Comparison of ENCODE assay signal across 18 mouse cellular contexts in genomic region chrX:52199836-52200235, GRCm38 (mm10). TPM values are rescaled to one million over a fixed set of nuclear protein-coding genes. Genes with fewer than 3 reads are reported as not detected.
DNase-seq lines count a peak whose midpoint lies in the region; ATAC-seq lines count a peak whose summit lies in the region.
"Had no signal": no experiment of that assay in that cellular context is flagged by ENCODE, and none has a peak within 500 bp of the region (broad histone marks: within the 10 kb centered on the region; RNA-seq: fewer than 3 reads in every experiment).

No protein-coding gene starts in this region.

- no peak overlapping the region for H3K4me3 ChIP-seq in forebrain, embryonic 10.5 days
- H3K4me3 ChIP-seq in forebrain, embryonic 14.5 days (ENCODE audit: low read depth, low read length), result no peak overlapping the region
- no peak overlapping the region for H3K4me3 ChIP-seq in embryonic facial prominence, embryonic 11.5 days (ENCODE audit: low read depth, low read length)
- H3K4me3 ChIP-seq in heart, embryonic 10.5 days, result no peak overlapping the region
- H3K4me3 ChIP-seq: layer of hippocampus, adult 2 months; left cerebral cortex, adult 2 months; limb, embryonic 13.5 days had no signal

- H3K4me1 ChIP-seq in forebrain, embryonic 10.5 days, result peaks cover 16% of the 10 kb centered on the region
- H3K4me1 ChIP-seq in forebrain, embryonic 14.5 days (ENCODE audit: control insufficient read depth, insufficient read depth, low read length), result no peaks in the 10 kb centered on the region; the same call in 1 of the 2 replicates
- H3K4me1 ChIP-seq in embryonic facial prominence, embryonic 11.5 days (ENCODE audit: control insufficient read depth, insufficient read depth, low read length), result no peaks in the 10 kb centered on the region
- H3K4me1 ChIP-seq in heart, embryonic 10.5 days, result 0 out of 2 replicates have a peak, but pooled peaks cover 10% of the 10 kb centered on the region

- peak overlapping the region; percentile 30; the same call in 1 of the 2 replicates for H3K27ac ChIP-seq in forebrain, embryonic 10.5 days
- H3K27ac ChIP-seq in forebrain, embryonic 14.5 days (ENCODE audit: low read depth, low read length), result no peak overlapping the region
- H3K27ac ChIP-seq in embryonic facial prominence, embryonic 11.5 days (replicated peaks; ENCODE audit: low read depth, low read length), result no peak overlapping the region
- H3K27ac ChIP-seq in heart, embryonic 10.5 days, result no peak overlapping the region
- H3K27ac ChIP-seq: layer of hippocampus, adult 2 months; left cerebral cortex, adult 2 months; limb, embryonic 13.5 days had no signal

- H3K4me2 ChIP-seq in forebrain, embryonic 14.5 days (ENCODE audit: low read length), result no peak overlapping the region
- no peak overlapping the region for H3K4me2 ChIP-seq in embryonic facial prominence, embryonic 11.5 days (ENCODE audit: low read depth, low read length)
- H3K4me2 ChIP-seq: limb, embryonic 13.5 days had no signal

- 19% methylated on average over 6 of the region's 6 CpGs for WGBS in forebrain, embryonic 10.5 days
- 20% methylated on average over 6 of the region's 6 CpGs for WGBS in forebrain, embryonic 14.5 days
- 14% methylated on average over 6 of the region's 6 CpGs for WGBS in embryonic facial prominence, embryonic 11.5 days
- WGBS in heart, embryonic 10.5 days, result 30% methylated on average over 6 of the region's 6 CpGs

- no peak for ATAC-seq in forebrain, embryonic 14.5 days
- no peak for ATAC-seq in embryonic facial prominence, embryonic 11.5 days (replicated peaks; ENCODE audit: insufficient number of reproducible peaks, low FRiP score, low TSS enrichment, low read depth)
- ATAC-seq in erythroblast, adult 5-6 weeks (replicated peaks; ENCODE audit: low FRiP score, poor library complexity, severe bottlenecking), result no peak
- ATAC-seq: hindbrain, embryonic 16.5 days had no signal

- no peaks in the 10 kb centered on the region for H3K36me3 ChIP-seq in forebrain, embryonic 10.5 days (replicated peaks)
- no peaks in the 10 kb centered on the region for H3K36me3 ChIP-seq in forebrain, embryonic 14.5 days (ENCODE audit: control insufficient read depth, insufficient read depth, low read length)
- H3K36me3 ChIP-seq in embryonic facial prominence, embryonic 11.5 days (replicated peaks; ENCODE audit: control insufficient read depth, insufficient read depth, low read depth, low read length), result no peaks in the 10 kb centered on the region
- no peaks in the 10 kb centered on the region for H3K36me3 ChIP-seq in heart, embryonic 10.5 days
- H3K36me3 ChIP-seq: limb, embryonic 13.5 days had no signal

- DNase-seq in forebrain, embryonic 10.5 days (ENCODE audit: extremely low spot score, low spot score), result no peak
- no peak for DNase-seq in forebrain, embryonic 14.5 days (ENCODE audit: low spot score)
- DNase-seq in kidney, postnatal 4 days, result peak; percentile 5 to 13
- DNase-seq in kidney, adult 9 months, result no peak
- DNase-seq in ES-CJ7 (ENCODE audit: low read depth, low spot score), result peak; percentile 78
- DNase-seq in embryonic facial prominence, embryonic 11.5 days (ENCODE audit: low spot score), result peak; percentile 39
- DNase-seq in heart, embryonic 10.5 days (ENCODE audit: low spot score), result no peak
- DNase-seq: cerebellum, adult 11 months; kidney, adult 18-20 months; lung, adult 18-20 months; right cerebral cortex, adult 18-20 months had no signal

- H3K27me3 ChIP-seq in forebrain, embryonic 10.5 days (ENCODE audit: poor library complexity, severe bottlenecking), result peaks cover 30% of the 10 kb centered on the region
- H3K27me3 ChIP-seq in forebrain, embryonic 14.5 days (replicated peaks; ENCODE audit: control insufficient read depth, insufficient read depth, low read length), result no peaks in the 10 kb centered on the region
- H3K27me3 ChIP-seq in embryonic facial prominence, embryonic 11.5 days (ENCODE audit: control insufficient read depth, insufficient read depth, low read length), result no peaks in the 10 kb centered on the region
- H3K27me3 ChIP-seq in heart, embryonic 10.5 days (ENCODE audit: insufficient read depth, poor library complexity, severe bottlenecking), result no peaks in the 10 kb centered on the region
- H3K27me3 ChIP-seq: CH12.LX had no signal

- no peaks in the 10 kb centered on the region for H3K9me3 ChIP-seq in forebrain, embryonic 10.5 days
- no peaks in the 10 kb centered on the region for H3K9me3 ChIP-seq in forebrain, embryonic 14.5 days (replicated peaks; ENCODE audit: control insufficient read depth, low read length)
- H3K9me3 ChIP-seq in embryonic facial prominence, embryonic 11.5 days (replicated peaks; ENCODE audit: control insufficient read depth, low read length), result no peaks in the 10 kb centered on the region
- H3K9me3 ChIP-seq in heart, embryonic 10.5 days, result no peaks in the 10 kb centered on the region
- H3K9me3 ChIP-seq: limb, embryonic 13.5 days had no signal

- H3K9ac ChIP-seq in forebrain, embryonic 14.5 days (ENCODE audit: low read length), result no peak overlapping the region
- no peak overlapping the region for H3K9ac ChIP-seq in embryonic facial prominence, embryonic 11.5 days (replicated peaks; ENCODE audit: low read length)
- H3K9ac ChIP-seq: limb, embryonic 13.5 days had no signal

RNA-seq across cellular contexts. Expression of gene Gpc4, which starts 34.8 kb away (rescaled TPM):
- 74.0 and 83.7 TPM in 2 replicates for polyA plus RNA-seq in forebrain, embryonic 10.5 days (2016; fragmentation: Nextera tagmentation; extraction: Ambion mirVana)
- polyA plus RNA-seq in forebrain, embryonic 14.5 days (2014; fragmentation: Nextera tagmentation; extraction: Ambion mirVana), result 25.0 and 25.4 TPM in 2 replicates
- 30.7 and 34.7 TPM in 2 replicates for polyA plus RNA-seq in embryonic facial prominence, embryonic 11.5 days (2014; fragmentation: Nextera tagmentation; extraction: Ambion mirVana)
- 6.1 and 8.8 TPM in 2 replicates for total RNA-seq in erythroblast, adult 5-6 weeks (2015; ENCODE audit: low replicate concordance)
- total RNA-seq in erythroblast, adult 5-6 weeks (2017; ENCODE audit: low replicate concordance), result 3.0 and 4.2 TPM in 2 replicates
- 25.3 and 46.4 TPM in 2 replicates for polyA plus RNA-seq in heart, embryonic 10.5 days (2016; fragmentation: Nextera tagmentation; extraction: Ambion mirVana)
- total RNA-seq: CH12.LX; neutrophil, adult 5-6 weeks had no signal

Comparison
In these comparisons a context has a peak if more than half of its experiments do, and no peak if none do; other contexts are left out.
1. DNase-seq: peak in kidney, postnatal 4 days (2 of 2), ES-CJ7 (single experiment) and embryonic facial prominence, embryonic 11.5 days (single experiment); none in forebrain, embryonic 10.5 days (single experiment), forebrain, embryonic 14.5 days (single experiment), kidney, adult 9 months (single experiment) and heart, embryonic 10.5 days (single experiment).